Mouse (Mus musculus): ENCODE measurements around the gene Gata2.

GRCm38 (mm10) chr6:88232221-88232620 lies 38.5 kb downstream of the Gata2 start:
- no peak for TF ChIP-seq CTCF (IDR thresholded peaks at IDR 0.05; ENCODE audit: extremely low read depth, insufficient read length, insufficient replicate concordance, low read depth, low read length)
- no peak for TF ChIP-seq POLR2A (IDR thresholded peaks at IDR 0.05; ENCODE audit: low read depth, low read length)

Measured in small intestine, adult 2 months (tissue).